Mouse (Mus musculus) E14TG2a.4 (cell line): ENCODE measurements around the gene Usp16.

ENCODE experiments used
- CTCF ChIP-seq: conservative IDR thresholded peaks from 2 replicates; pipeline ENCODE4 v1.5.1; 2014; ENCODE audit warnings: low read length
- NANOG ChIP-seq: IDR thresholded peaks from 2 replicates; pipeline ENCODE4 v1.6.1; 2014; ENCODE audit warnings: borderline replicate concordance, low read length, mixed read lengths
- POU5F1 ChIP-seq: IDR thresholded peaks from 2 replicates; pipeline ENCODE4 v1.6.1; 2014; ENCODE audit warnings: low read length, borderline replicate concordance

- TF ChIP-seq CTCF (no peak), POU5F1 (no peak), NANOG (no peak; the same call in 1 of the 2 replicates)
Observed at GRCm38 (mm10) chr16:87495716-87496447, 41.4 kb downstream of the Usp16 start, which contains the start of gene Cct8.
